ENCODE assay signal across 8 mouse cellular contexts in genomic region chr7:100493117-100493483, GRCm38 (mm10). TPM values are rescaled to one million over a fixed set of nuclear protein-coding genes. Genes with fewer than 3 reads are reported as not detected.
DNase-seq lines count a peak whose midpoint lies in the region; ATAC-seq and TF ChIP-seq lines count a peak whose summit lies in the region.

Gene Ucp2, plus strand, starts transcription at chr7:100493337.

- 0 out of 2 replicates have a peak within 1 kb of the TSS, but pooled peaks have one; percentile 17 for H3K27ac ChIP-seq in cortical plate, adult 2 months (ENCODE audit: insufficient read depth, low read length)
- H3K27ac ChIP-seq in intestine, embryonic 14.5 days (ENCODE audit: low read depth) = peak within 1 kb of the TSS; percentile 55

- no peak for DNase-seq in Patski (ENCODE audit: low read depth, low spot score)
- peak; percentile 76 to 77 for DNase-seq in gastrocnemius, postnatal 36 days
- DNase-seq in intestine, embryonic 14.5 days (ENCODE audit: low spot score) = peak; percentile 93
- DNase-seq in left cerebral cortex, postnatal 10 days (ENCODE audit: extremely low spot score in 1 of 2, low spot score in 2 of 2) = peak; percentile 35 to 87
- DNase-seq in right cerebral cortex, postnatal 10 days (ENCODE audit: low spot score in 2 of 2) = peak; percentile 67 to 71
- DNase-seq in urinary bladder, postnatal 25 days (ENCODE audit: low spot score) = peak; percentile 88

- POLR2A ChIA-PET in Patski (lab: Charles Lee) = no interaction called here

- intact Hi-C loops in gastrocnemius, postnatal 36 days (cut with DNase I) = no loop called here
- intact Hi-C loops in left cerebral cortex, postnatal 10 days (cut with DNase I) = no loop called here

- CTCF ChIA-PET in Patski (lab: Charles Lee) = no interaction called here

- WGBS in intestine, embryonic 14.5 days = 2% methylated on average over 27 of the region's 27 CpGs

- no peaks in the 10 kb centered on the region for H3K9me3 ChIP-seq in intestine, embryonic 14.5 days (ENCODE audit: control insufficient read depth, low read length)
- no peaks in the 10 kb centered on the region for H3K9me3 ChIP-seq in megakaryocyte, embryonic 14.5 days

- no peak for TF ChIP-seq CTCF in Patski (IDR thresholded peaks at IDR 0.05)
- TF ChIP-seq CTCF in cortical plate, adult 2 months (IDR thresholded peaks at IDR 0.05; ENCODE audit: extremely low read depth, insufficient read depth, low read length) = no peak

- no peaks in the 10 kb centered on the region for H3K27me3 ChIP-seq in Patski
- H3K27me3 ChIP-seq in intestine, embryonic 14.5 days (replicated peaks; ENCODE audit: control insufficient read depth, insufficient read depth, low read length) = no peaks in the 10 kb centered on the region
- H3K27me3 ChIP-seq in megakaryocyte, embryonic 14.5 days (replicated peaks) = peaks cover 2% of the 10 kb centered on the region

- ATAC-seq in Patski = no peak
- peak; percentile 69 for ATAC-seq in intestine, embryonic 14.5 days (replicated peaks; ENCODE audit: low FRiP score, low TSS enrichment, low read depth)

- peaks cover 14% of the 10 kb centered on the region; the same call in 1 of the 2 replicates for H3K36me3 ChIP-seq in intestine, embryonic 14.5 days (ENCODE audit: control insufficient read depth, insufficient read depth, low read length)
- peaks cover 42% of the 10 kb centered on the region for H3K36me3 ChIP-seq in megakaryocyte, embryonic 14.5 days (replicated peaks; ENCODE audit: low read length)

- peak within 1 kb of the TSS; percentile 28 for H3K4me3 ChIP-seq in cortical plate, adult 2 months (ENCODE audit: insufficient read depth, low read length)
- peak within 1 kb of the TSS; percentile 43 for H3K4me3 ChIP-seq in intestine, embryonic 14.5 days (ENCODE audit: low read depth, low read length)
- H3K4me3 ChIP-seq in megakaryocyte, embryonic 14.5 days (replicated peaks) = peak within 1 kb of the TSS; percentile 94

- TF ChIP-seq POLR2A in cortical plate, adult 2 months (IDR thresholded peaks at IDR 0.05; ENCODE audit: extremely low read depth, insufficient read depth, low read length) = peak; percentile 69

- no peaks in the 10 kb centered on the region; the same call in 1 of the 2 replicates for H3K4me1 ChIP-seq in cortical plate, adult 2 months (ENCODE audit: control insufficient read depth, insufficient read depth, low read length)
- H3K4me1 ChIP-seq in intestine, embryonic 14.5 days (replicated peaks; ENCODE audit: control insufficient read depth, insufficient read depth, low read length) = peaks cover 46% of the 10 kb centered on the region
- H3K4me1 ChIP-seq in megakaryocyte, embryonic 14.5 days = peaks cover 54% of the 10 kb centered on the region

- in situ Hi-C loops in Patski (cut with MboI; ENCODE audit: low pct_unique_long_range_greater_than_20kb) = no loop called here

- peak within 1 kb of the TSS; percentile 87 for H3K4me2 ChIP-seq in intestine, embryonic 14.5 days (ENCODE audit: low read length)

- H3K9ac ChIP-seq in intestine, embryonic 14.5 days (ENCODE audit: low read length) = peak within 1 kb of the TSS; percentile 38

RNA-seq across cellular contexts. Expression of gene Ucp2, which starts in this region (rescaled TPM):
- 47.7 TPM for polyA plus RNA-seq in Patski (2021)
- polyA plus RNA-seq in cortical plate, adult 2 months (2012; rRNA removed) = 37.0 and 42.0 TPM in 2 replicates
- total RNA-seq in gastrocnemius, postnatal 36 days (2021) = 10 to 100 TPM; 29.8 to 36.9 TPM
- 157 and 179 TPM in 2 replicates for polyA plus RNA-seq in intestine, embryonic 14.5 days (2014; fragmentation: Nextera tagmentation; extraction: Ambion mirVana)
- 10 to 100 TPM; 57.7 to 80.5 TPM for total RNA-seq in left cerebral cortex, postnatal 10 days (2021)
- polyA plus RNA-seq in megakaryocyte, embryonic 14.5 days (2012; ENCODE audit: insufficient read depth, low replicate concordance) = 395 and 840 TPM in 2 replicates

Comparison
In these comparisons a context has a peak if more than half of its experiments do, and no peak if none do; other contexts are left out.
1. H3K4me3 ChIP-seq: peak in every context shown above with its lines; median percentile 94 in megakaryocyte, embryonic 14.5 days; 43 in intestine, embryonic 14.5 days; 28 in cortical plate, adult 2 months.